Comparison of ENCODE assay signal across 28 mouse cellular contexts in genomic region chr12:81184967-81185366, GRCm38 (mm10).
"Had no signal": no experiment of that assay in that cellular context is flagged by ENCODE, and none has a peak within 500 bp of the region (broad histone marks: within the 10 kb centered on the region; RNA-seq: fewer than 3 reads in every experiment).

No protein-coding gene starts in this region.

- H3K4me3 ChIP-seq: embryonic facial prominence, embryonic 10.5 days; embryonic facial prominence, embryonic 12.5 days; embryonic facial prominence, embryonic 13.5 days; embryonic facial prominence, embryonic 15.5 days; erythroblast, embryonic 14.5 days; forebrain, embryonic 10.5 days; forebrain, embryonic 12.5 days; forebrain, embryonic 13.5 days; forebrain, embryonic 15.5 days; gastrocnemius, adult 2 months had no signal

- DNase-seq: cerebellum, adult 18-20 months; cerebellum, adult 2 months; cerebellum, adult 8-10 months; cerebellum, adult 9-10 months; cerebellum, adult 9-11 months; cerebellum, postnatal 10 days; cerebellum, postnatal 14 days; cerebellum, postnatal 25 days; cerebellum, postnatal 36 days; embryo, embryonic 11 days; forebrain, postnatal 0 days; gastrocnemius, adult 2 months; gastrocnemius, postnatal 10 days; gastrocnemius, postnatal 14 days; gastrocnemius, postnatal 25 days; gastrocnemius, postnatal 36 days; heart, adult 18-20 months had no signal

- H3K9ac ChIP-seq: embryonic facial prominence, embryonic 12.5 days; embryonic facial prominence, embryonic 13.5 days; embryonic facial prominence, embryonic 15.5 days; forebrain, embryonic 12.5 days; forebrain, embryonic 13.5 days; forebrain, embryonic 15.5 days; forebrain, postnatal 0 days had no signal

- H3K9me3 ChIP-seq: embryonic facial prominence, embryonic 10.5 days; embryonic facial prominence, embryonic 12.5 days; embryonic facial prominence, embryonic 13.5 days; embryonic facial prominence, embryonic 15.5 days; forebrain, embryonic 10.5 days; forebrain, embryonic 12.5 days; forebrain, embryonic 13.5 days; forebrain, embryonic 15.5 days had no signal

- H3K36me3 ChIP-seq: embryonic facial prominence, embryonic 12.5 days; embryonic facial prominence, embryonic 13.5 days; embryonic facial prominence, embryonic 15.5 days; forebrain, embryonic 12.5 days; forebrain, embryonic 15.5 days had no signal

- ATAC-seq: forebrain, embryonic 13.5 days; forebrain, embryonic 14.5 days; forebrain, embryonic 15.5 days; forebrain, embryonic 16.5 days; forebrain, postnatal 0 days had no signal

- H3K4me1 ChIP-seq: embryonic facial prominence, embryonic 12.5 days; embryonic facial prominence, embryonic 13.5 days; embryonic facial prominence, embryonic 15.5 days; forebrain, embryonic 10.5 days; forebrain, embryonic 12.5 days; forebrain, embryonic 13.5 days; forebrain, embryonic 15.5 days had no signal

- H3K27me3 ChIP-seq: embryonic facial prominence, embryonic 12.5 days; embryonic facial prominence, embryonic 13.5 days; embryonic facial prominence, embryonic 15.5 days; forebrain, embryonic 12.5 days; forebrain, embryonic 13.5 days; forebrain, embryonic 15.5 days had no signal

- H3K4me2 ChIP-seq: embryonic facial prominence, embryonic 12.5 days; embryonic facial prominence, embryonic 13.5 days; embryonic facial prominence, embryonic 15.5 days; forebrain, embryonic 12.5 days; forebrain, embryonic 13.5 days; forebrain, embryonic 15.5 days had no signal

- H3K27ac ChIP-seq: embryonic facial prominence, embryonic 10.5 days; embryonic facial prominence, embryonic 12.5 days; embryonic facial prominence, embryonic 13.5 days; embryonic facial prominence, embryonic 15.5 days; forebrain, embryonic 10.5 days; forebrain, embryonic 12.5 days; forebrain, embryonic 13.5 days; forebrain, embryonic 15.5 days; gastrocnemius, adult 2 months had no signal
